ENCODE assay signal across 10 mouse cellular contexts in the genomic region with DNA sequence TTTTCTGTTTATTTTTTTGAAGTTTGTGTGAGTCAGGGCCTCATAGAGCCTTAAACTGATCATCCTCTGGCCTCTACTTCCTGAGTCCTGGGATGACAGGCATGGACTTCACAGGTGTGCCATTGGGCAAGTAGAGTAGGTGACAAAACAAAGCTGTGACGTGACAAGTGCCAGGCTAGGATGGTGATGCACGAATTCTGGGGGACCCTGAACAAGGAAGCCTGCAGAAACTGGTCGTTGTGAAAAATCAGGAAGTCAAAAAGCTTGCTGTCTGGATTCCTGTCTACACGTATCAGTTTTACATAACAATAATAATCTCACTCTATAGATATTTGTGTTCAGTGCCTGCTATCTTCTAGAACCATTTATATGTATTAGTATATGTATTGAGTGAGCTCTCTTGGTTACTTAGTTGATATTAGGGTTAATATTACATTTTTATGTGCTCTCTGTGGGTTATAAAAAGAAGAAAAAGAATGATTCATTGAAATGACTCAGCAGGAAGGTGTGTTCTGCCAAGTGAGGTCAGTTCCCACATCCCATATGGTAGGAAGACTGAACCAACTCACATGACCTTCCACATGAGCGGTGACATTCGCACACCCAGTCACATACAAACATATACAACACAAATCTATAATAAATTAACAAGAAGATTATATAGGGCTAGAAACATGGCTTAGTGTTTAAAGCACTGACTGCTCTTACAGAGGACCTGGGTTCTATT. TPM values are rescaled to one million over a fixed set of nuclear protein-coding genes. Genes with fewer than 3 reads are reported as not detected.
DNase-seq lines count a peak whose midpoint lies in the region; ATAC-seq and TF ChIP-seq lines count a peak whose summit lies in the region.
"Had no signal": no experiment of that assay in that cellular context is flagged by ENCODE, and none has a peak within 500 bp of the region (broad histone marks: within the 10 kb centered on the region; RNA-seq: fewer than 3 reads in every experiment).

No protein-coding gene starts in this region.

- no peaks in the 10 kb centered on the region for H3K9me3 ChIP-seq in lung, embryonic 14.5 days (ENCODE audit: low read depth, low read length)
- no peaks in the 10 kb centered on the region for H3K9me3 ChIP-seq in stomach, embryonic 14.5 days (ENCODE audit: control insufficient read depth, low read depth, low read length)
- H3K9me3 ChIP-seq: midbrain, embryonic 12.5 days had no signal

- peak; percentile 8 for DNase-seq in cerebellum, adult 9-11 months
- no peak for DNase-seq in lung, embryonic 14.5 days
- no peak for DNase-seq in lung, postnatal 10 days
- no peak for DNase-seq in testis, postnatal 14 days (ENCODE audit: low spot score)
- DNase-seq in right cerebral cortex, postnatal 36 days (ENCODE audit: low spot score in 2 of 2), result no peak
- DNase-seq: retina, postnatal 1 day had no signal

- H3K27ac ChIP-seq in lung, embryonic 14.5 days (ENCODE audit: low read depth), result 0 out of 2 replicates have a peak overlapping the region, but pooled peaks have one; percentile 31
- peak overlapping the region; percentile 48; the same call in 1 of the 2 replicates for H3K27ac ChIP-seq in stomach, embryonic 14.5 days (ENCODE audit: low read length)
- H3K27ac ChIP-seq: midbrain, embryonic 12.5 days had no signal

- ATAC-seq in cerebellum, adult (ENCODE audit: insufficient number of reproducible peaks, low FRiP score, low TSS enrichment), result no peak
- no peak for ATAC-seq in lung, embryonic 14.5 days (ENCODE audit: insufficient read depth)
- peak; percentile 76 for ATAC-seq in granulocyte monocyte progenitor cell, adult 5-6 weeks (replicated peaks; ENCODE audit: poor library complexity, severe bottlenecking)
- no peak for ATAC-seq in stomach, embryonic 14.5 days (ENCODE audit: insufficient number of reproducible peaks, insufficient read depth, low FRiP score, low read depth)

- no peaks in the 10 kb centered on the region for H3K27me3 ChIP-seq in lung, embryonic 14.5 days (ENCODE audit: insufficient read depth, low read length)
- H3K27me3 ChIP-seq in stomach, embryonic 14.5 days (ENCODE audit: control insufficient read depth, insufficient read depth, low read length), result no peaks in the 10 kb centered on the region
- H3K27me3 ChIP-seq: midbrain, embryonic 12.5 days had no signal

- 65% methylated on average over 6 of the region's 6 CpGs for WGBS in lung, embryonic 14.5 days
- WGBS in stomach, embryonic 14.5 days, result 78% methylated on average over 6 of the region's 6 CpGs

- H3K36me3 ChIP-seq in lung, embryonic 14.5 days (ENCODE audit: insufficient read depth), result no peaks in the 10 kb centered on the region
- no peaks in the 10 kb centered on the region for H3K36me3 ChIP-seq in stomach, embryonic 14.5 days (ENCODE audit: control insufficient read depth, insufficient read depth, low read length)
- H3K36me3 ChIP-seq: midbrain, embryonic 12.5 days had no signal

- no peak for TF ChIP-seq CTCF in lung, embryonic 14.5 days (IDR thresholded peaks at IDR 0.05; ENCODE audit: low read depth)

- no peak overlapping the region for H3K4me2 ChIP-seq in lung, embryonic 14.5 days
- no peak overlapping the region for H3K4me2 ChIP-seq in stomach, embryonic 14.5 days (replicated peaks; ENCODE audit: low read depth, low read length)
- H3K4me2 ChIP-seq: midbrain, embryonic 12.5 days had no signal

- H3K9ac ChIP-seq in lung, embryonic 14.5 days, result no peak overlapping the region
- H3K9ac ChIP-seq in stomach, embryonic 14.5 days (replicated peaks; ENCODE audit: low read depth, low read length), result no peak overlapping the region
- H3K9ac ChIP-seq: midbrain, embryonic 12.5 days had no signal

- 0 out of 2 replicates have a peak, but pooled peaks cover 5% of the 10 kb centered on the region for H3K4me1 ChIP-seq in lung, embryonic 14.5 days (ENCODE audit: insufficient read depth)
- 0 out of 2 replicates have a peak, but pooled peaks cover 3% of the 10 kb centered on the region for H3K4me1 ChIP-seq in stomach, embryonic 14.5 days (ENCODE audit: control insufficient read depth, insufficient read depth, low read length)
- H3K4me1 ChIP-seq: midbrain, embryonic 12.5 days had no signal

- no peak overlapping the region for H3K4me3 ChIP-seq in lung, embryonic 14.5 days (ENCODE audit: low read depth, low read length)
- H3K4me3 ChIP-seq in stomach, embryonic 14.5 days (ENCODE audit: low read depth, low read length), result no peak overlapping the region
- H3K4me3 ChIP-seq: midbrain, embryonic 12.5 days had no signal

RNA-seq across cellular contexts. Expression of a gene that starts 37.2 kb away (rescaled TPM):
- polyA plus RNA-seq in lung, embryonic 14.5 days (2014; fragmentation: Nextera tagmentation; extraction: Ambion mirVana), result 21.1 and 22.1 TPM in 2 replicates
- 5.4 and 7.1 TPM in 2 replicates for total RNA-seq in granulocyte monocyte progenitor cell, adult 5-6 weeks (2014; fragmentation: Nextera tagmentation)
- total RNA-seq in granulocyte monocyte progenitor cell, adult 5-6 weeks (2017), result 5.9 and 6.2 TPM in 2 replicates
- 21.6 and 26.9 TPM in 2 replicates for polyA plus RNA-seq in stomach, embryonic 14.5 days (2014; fragmentation: Nextera tagmentation; extraction: Ambion mirVana)

RNA-seq across cellular contexts. Expression of a gene that starts 58.3 kb away (rescaled TPM):
- 67.8 and 71.4 TPM in 2 replicates for polyA plus RNA-seq in lung, embryonic 14.5 days (2014; fragmentation: Nextera tagmentation; extraction: Ambion mirVana)
- 21.7 and 22.4 TPM in 2 replicates for total RNA-seq in granulocyte monocyte progenitor cell, adult 5-6 weeks (2014; fragmentation: Nextera tagmentation)
- 29.8 and 31.7 TPM in 2 replicates for total RNA-seq in granulocyte monocyte progenitor cell, adult 5-6 weeks (2017)
- 66.3 and 69.7 TPM in 2 replicates for polyA plus RNA-seq in stomach, embryonic 14.5 days (2014; fragmentation: Nextera tagmentation; extraction: Ambion mirVana)
